Mouse (Mus musculus) left cerebral cortex, postnatal 10 days (tissue): ENCODE measurements around the gene Ptbp3. TPM values are rescaled to one million over a fixed set of nuclear protein-coding genes. Genes with fewer than 3 reads are reported as not detected.

Experiments
- DNase-seq, 2 experiments: peaks; one replicate each; pipeline ENCODE4 v3.0.0; 2021 to 2022; ENCODE audit warnings: low spot score in 2 of 2, mixed read lengths in 1 of 2; ENCODE audit errors: extremely low spot score in 1 of 2
- intact Hi-C: fragments of 180-260 bp; cut with DNase I; formaldehyde crosslinking; loops from one replicate; pipeline ENCODE4 v1.15.1; 2025
- total RNA-seq, 2 experiments: library from RNA; stranded (reverse); gene quantifications; 2 replicates each; pipeline ENCODE4 v1.2.3; 2021

The Ptbp3 gene
- total RNA-seq, 2 experiments from 2014 or later = 24.9 to 27.4 TPM

- no peak for DNase-seq
- intact Hi-C loops = no loop called here
These were observed 21.7 kb downstream of the Ptbp3 start for GRCm38 (mm10) chr4:59527470-59527869.

GRCm38 (mm10) chr4:59526728-59527127 lies 22.4 kb downstream of the Ptbp3 start:
- no peak for DNase-seq
- intact Hi-C loops = no loop called here

- intact Hi-C loops = no loop called here
- DNase-seq = no peak
These were observed 24.3 kb downstream of the Ptbp3 start for GRCm38 (mm10) chr4:59524875-59525274.

GRCm38 (mm10) chr4:59510321-59510720 lies 38.8 kb downstream of the Ptbp3 start:
- intact Hi-C loops = no loop called here

GRCm38 (mm10) chr4:59509558-59509957 lies 39.6 kb downstream of the Ptbp3 start:
- DNase-seq = no peak
- intact Hi-C loops = no loop called here

More at GRCm38 (mm10) chr4:59510321-59510720, 38.8 kb downstream of the Ptbp3 start:
- no peak for DNase-seq

GRCm38 (mm10) chr4:59507766-59508165 lies 41.4 kb downstream of the Ptbp3 start:
- intact Hi-C loops = no loop called here
- DNase-seq = no peak

- DNase-seq = no peak
These were observed 42.5 kb downstream of the Ptbp3 start for GRCm38 (mm10) chr4:59506704-59507103.

GRCm38 (mm10) chr4:59505481-59505880 lies 43.7 kb downstream of the Ptbp3 start:
- DNase-seq = no peak
- intact Hi-C loops = no loop called here

More at GRCm38 (mm10) chr4:59506704-59507103, 42.5 kb downstream of the Ptbp3 start:
- intact Hi-C loops = no loop called here

GRCm38 (mm10) chr4:59491097-59491496 lies 58.1 kb downstream of the Ptbp3 start:
- DNase-seq = no peak
- intact Hi-C loops = no loop called here

- DNase-seq = no peak
- intact Hi-C loops = no loop called here
These were observed 77.9 kb downstream of the Ptbp3 start for GRCm38 (mm10) chr4:59471306-59471705.

GRCm38 (mm10) chr4:59465449-59465848 lies 83.7 kb downstream of the Ptbp3 start:
- DNase-seq = no peak
- intact Hi-C loops = loop anchor here (5.0 kb wide), 1 partner anchor 82 kb away; the partner anchor contains the start of gene Ptbp3

GRCm38 (mm10) chr4:59464661-59465060 lies 84.5 kb downstream of the Ptbp3 start:
- intact Hi-C loops = loop anchor here (5.0 kb wide), 2 partner anchors 77 to 83 kb away; partner anchors contain the start of gene Ptbp3
- no peak for DNase-seq

GRCm38 (mm10) chr4:59462494-59462893 lies 86.7 kb downstream of the Ptbp3 start:
- intact Hi-C loops = loop anchor here (5.0 kb wide), 1 partner anchor 75 kb away; no protein-coding TSS in a partner anchor
- peak; percentile 42 to 49 for DNase-seq

- intact Hi-C loops = loop anchor here (5.0 kb wide), 1 partner anchor 74 kb away; no protein-coding TSS in a partner anchor
- no peak for DNase-seq
These were observed 87.9 kb downstream of the Ptbp3 start for GRCm38 (mm10) chr4:59461116-59461727.

GRCm38 (mm10) chr4:59459216-59459955 lies 89.8 kb downstream of the Ptbp3 start:
- intact Hi-C loops = no loop called here
- DNase-seq = no peak

GRCm38 (mm10) chr4:59457941-59458340 lies 91.2 kb downstream of the Ptbp3 start:
- intact Hi-C loops = no loop called here
- DNase-seq = peak in 1 of 2 experiments; percentile 50

GRCm38 (mm10) chr4:59457091-59457490 lies 92.1 kb downstream of the Ptbp3 start:
- no peak for DNase-seq
- intact Hi-C loops = no loop called here

- DNase-seq = no peak
- intact Hi-C loops = no loop called here
These were observed 93.7 kb downstream of the Ptbp3 start for GRCm38 (mm10) chr4:59455465-59455864.

- DNase-seq = no peak
- intact Hi-C loops = no loop called here
These were observed 95.1 kb downstream of the Ptbp3 start for GRCm38 (mm10) chr4:59454046-59454445.

- DNase-seq = no peak
- intact Hi-C loops = no loop called here
These were observed 96.6 kb downstream of the Ptbp3 start for GRCm38 (mm10) chr4:59452503-59452933.
